Mouse (Mus musculus): ENCODE measurements at regions not wholly inside any gene's neighbourhood (a gene's known extent, or its start where the extent isn't known, plus 50 kb on each side); places are given as distances from the start of the nearest gene placed in this dataset.

GRCm38 (mm10) chr6:93235550-93235949 lies 292.3 kb upstream of the Adamts9 start:
- TF ChIP-seq CTCF (IDR thresholded peaks at IDR 0.05; ENCODE audit: borderline replicate concordance, insufficient read depth, low read depth, low read length): no peak
- no peak for TF ChIP-seq POLR2A (IDR thresholded peaks at IDR 0.05; ENCODE audit: borderline replicate concordance, insufficient read depth, low read length)

Data from cerebellum, adult 2 months (tissue).